Mouse (Mus musculus): ENCODE measurements at regions not wholly inside any gene's neighbourhood (a gene's known extent, or its start where the extent isn't known, plus 50 kb on each side); places are given as distances from the start of the nearest gene placed in this dataset.
A peak's percentile ranks its signal among the peaks of the same experiment; 100 is the strongest.

DNA sequence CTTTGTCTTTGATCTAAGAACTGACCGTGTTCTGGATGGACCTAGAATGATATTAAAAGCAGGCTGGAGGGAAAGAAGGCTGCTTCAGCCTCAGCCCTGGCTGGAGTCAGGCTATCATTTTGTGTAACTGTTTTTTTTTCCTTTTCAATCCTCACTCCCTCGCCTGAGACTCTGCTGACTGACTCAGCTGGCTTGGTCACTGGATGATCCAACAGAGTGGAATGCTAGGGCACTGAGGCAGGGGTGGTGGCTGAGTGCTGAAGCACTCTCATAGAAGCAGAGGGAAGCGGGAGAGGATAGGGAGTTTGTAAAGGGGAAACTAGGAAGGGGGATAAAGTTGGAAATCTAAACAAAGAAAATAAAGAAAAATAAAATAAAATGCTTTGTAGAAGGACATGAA lies 236.5 kb upstream of the Adamts5 start:
- intact Hi-C loops (cut with DNase I) = loop anchor here (10.0 kb wide), 1 partner anchor 167 kb away; no protein-coding TSS in a partner anchor
- Histone ChIP-seq H3K27ac (peak overlapping the region; percentile 54), H3K4me3 (no peak overlapping the region)
- DNase-seq = peak; percentile 38
- TF ChIP-seq CTCF (IDR thresholded peaks at IDR 0.05) = no peak

DNA sequence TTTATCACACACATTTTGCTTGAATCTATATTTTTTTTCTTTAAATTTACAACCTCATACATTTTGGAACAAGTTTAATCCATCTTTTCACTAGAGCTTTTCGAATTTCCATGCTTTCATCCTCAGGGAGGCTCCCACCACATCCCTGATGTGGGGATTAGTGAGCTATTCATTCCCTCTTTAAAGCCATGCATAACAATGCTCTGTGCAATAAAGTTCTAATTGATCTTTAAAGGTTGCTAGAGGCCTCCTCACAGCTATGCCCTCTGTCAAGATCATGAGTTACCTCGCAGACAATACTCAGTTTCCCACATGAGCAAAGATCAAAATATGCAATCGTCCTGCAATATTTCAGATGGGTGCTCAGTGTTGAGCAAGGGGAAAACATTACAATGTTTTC lies 234.5 kb upstream of the Adamts5 start:
- intact Hi-C loops (cut with DNase I) = loop anchor here (10.0 kb wide), 1 partner anchor 169 kb away; no protein-coding TSS in a partner anchor
- TF ChIP-seq CTCF (IDR thresholded peaks at IDR 0.05) = no peak
- DNase-seq = no peak
- no peak overlapping the region for H3K4me3 ChIP-seq
- H3K27ac ChIP-seq = no peak overlapping the region

DNA sequence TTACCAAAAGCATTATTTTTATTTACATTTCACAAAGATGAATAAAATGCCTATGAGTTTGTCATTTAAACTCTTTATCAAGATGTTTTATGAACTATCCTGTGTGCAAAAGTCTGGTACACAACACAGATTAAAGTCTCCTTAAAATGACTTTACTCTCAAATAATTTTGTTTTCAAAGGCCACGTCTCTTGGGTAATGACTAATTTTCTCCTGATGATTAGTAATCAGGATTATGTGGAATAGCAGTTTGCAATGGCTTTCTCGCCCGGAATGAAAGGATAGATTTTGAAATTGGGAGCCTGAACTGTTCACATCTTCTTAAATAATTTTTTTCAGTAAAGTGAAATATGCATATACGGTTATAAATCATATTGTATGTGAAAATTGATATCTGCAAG lies 225.8 kb upstream of the Adamts5 start:
- no peak for DNase-seq
- peak overlapping the region; percentile 73 for H3K27ac ChIP-seq
- H3K4me3 ChIP-seq = no peak overlapping the region
- intact Hi-C loops (cut with DNase I) = no loop called here
- TF ChIP-seq CTCF (IDR thresholded peaks at IDR 0.05) = no peak

DNA sequence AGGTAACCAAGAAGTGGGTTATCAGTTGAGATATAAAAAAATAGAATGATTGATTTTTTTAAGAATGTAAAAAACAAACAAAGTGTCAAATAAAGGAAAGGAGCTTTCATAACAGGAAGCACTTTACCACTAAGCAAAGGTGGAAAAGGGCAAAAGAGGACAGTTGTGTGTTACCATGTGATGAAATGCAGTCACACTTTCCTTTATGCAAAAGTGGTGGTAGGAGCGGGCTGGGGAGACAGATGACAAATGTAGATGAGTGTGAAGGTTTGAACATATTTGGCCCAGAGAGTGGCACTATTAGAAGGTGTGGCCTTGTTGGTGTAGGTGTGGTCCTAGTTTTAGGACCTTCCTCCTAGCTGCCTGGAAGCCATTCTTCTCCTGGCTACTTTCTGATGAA lies 222.6 kb upstream of the Adamts5 start:
- TF ChIP-seq CTCF (IDR thresholded peaks at IDR 0.05) = no peak
- intact Hi-C loops (cut with DNase I) = no loop called here
- no peak overlapping the region for H3K27ac ChIP-seq

DNA sequence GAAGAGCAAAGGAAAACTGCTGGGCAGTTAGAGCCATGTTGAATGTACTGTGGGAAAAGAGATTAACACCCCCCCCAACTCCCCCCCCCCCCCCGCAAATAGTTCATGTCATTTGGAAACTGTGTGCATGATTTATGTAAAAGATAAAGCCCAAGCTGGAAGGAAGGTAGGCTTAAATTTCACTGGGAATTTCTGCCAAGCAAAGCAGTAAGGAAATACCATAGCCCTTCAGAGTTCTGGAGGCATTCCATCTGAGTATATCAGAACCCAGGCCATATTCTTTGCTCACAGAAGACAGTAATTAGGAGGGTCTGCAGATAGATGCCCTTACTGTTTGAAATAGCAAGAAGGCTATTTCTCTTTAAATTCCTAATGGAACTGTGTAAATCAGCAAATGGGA lies 221.3 kb upstream of the Adamts5 start:
- no peak for DNase-seq
- Histone ChIP-seq H3K4me3 (no peak overlapping the region), H3K27ac (no peak overlapping the region)
- no peak for TF ChIP-seq CTCF (IDR thresholded peaks at IDR 0.05)
- intact Hi-C loops (cut with DNase I) = no loop called here

More for the DNA sequence above, 222.6 kb upstream of the Adamts5 start:
- no peak for DNase-seq
- no peak overlapping the region for H3K4me3 ChIP-seq

DNA sequence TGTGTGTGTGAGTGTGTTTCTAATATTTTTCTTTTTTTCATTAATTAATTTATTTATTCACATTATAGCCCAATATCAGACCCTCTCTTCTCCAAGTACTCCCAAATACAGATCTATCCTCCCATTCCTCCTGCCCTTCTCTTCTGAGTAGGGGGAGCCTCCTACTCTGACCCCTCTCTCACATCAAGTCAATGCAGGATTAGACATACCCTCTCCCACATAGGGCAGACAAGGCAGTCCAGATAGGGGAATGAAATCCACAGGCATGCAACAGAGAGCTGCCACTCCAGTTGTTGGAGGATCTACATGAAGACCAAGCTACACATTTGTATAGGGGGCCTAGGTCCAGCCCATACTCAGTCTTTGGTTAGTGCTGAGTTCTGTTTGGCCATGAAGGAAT lies 216.3 kb upstream of the Adamts5 start:
- Histone ChIP-seq H3K4me3 (no peak overlapping the region), H3K27ac (no peak overlapping the region)
- intact Hi-C loops (cut with DNase I) = no loop called here
- DNase-seq = no peak
- TF ChIP-seq CTCF (IDR thresholded peaks at IDR 0.05) = no peak

DNA sequence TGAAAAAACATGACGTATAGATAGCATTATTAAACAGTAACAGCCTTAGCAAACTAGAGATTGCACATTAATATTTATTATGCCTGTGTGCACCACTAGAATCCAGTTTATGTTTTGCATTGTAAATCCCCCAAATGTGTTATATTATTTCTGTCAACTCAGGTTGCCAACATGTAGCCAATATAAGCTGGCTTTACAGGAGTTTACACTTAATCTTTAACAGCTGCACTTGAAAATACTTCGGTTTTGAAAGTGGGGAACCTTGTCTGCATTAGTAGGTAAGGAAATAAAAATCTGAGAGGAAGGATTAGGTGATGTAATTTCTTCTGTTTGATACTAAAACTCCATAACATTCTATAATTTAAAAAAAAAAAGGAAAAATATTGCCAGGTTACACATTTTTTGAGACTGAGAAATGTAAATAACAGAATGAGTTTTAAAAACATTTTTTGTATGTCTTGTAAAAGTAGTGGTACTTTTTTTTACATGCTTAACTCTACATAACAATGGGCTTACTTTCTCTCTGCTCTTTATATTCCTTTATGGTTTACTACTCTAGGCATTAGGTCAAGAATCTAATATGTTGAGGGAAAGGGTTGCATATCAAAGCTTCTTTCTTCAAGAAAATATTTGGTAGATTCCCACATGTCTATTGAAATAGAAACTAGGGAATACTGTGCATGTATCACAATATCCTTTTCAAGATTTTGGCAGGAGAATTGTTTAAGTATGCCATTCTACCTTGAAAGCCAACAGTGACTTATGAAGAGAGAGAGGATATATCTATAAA lies 214.2 kb upstream of the Adamts5 start:
- H3K4me3 ChIP-seq = no peak overlapping the region
- intact Hi-C loops (cut with DNase I) = no loop called here
- no peak overlapping the region for H3K27ac ChIP-seq
- no peak for TF ChIP-seq CTCF (IDR thresholded peaks at IDR 0.05)
- DNase-seq = no peak

DNA sequence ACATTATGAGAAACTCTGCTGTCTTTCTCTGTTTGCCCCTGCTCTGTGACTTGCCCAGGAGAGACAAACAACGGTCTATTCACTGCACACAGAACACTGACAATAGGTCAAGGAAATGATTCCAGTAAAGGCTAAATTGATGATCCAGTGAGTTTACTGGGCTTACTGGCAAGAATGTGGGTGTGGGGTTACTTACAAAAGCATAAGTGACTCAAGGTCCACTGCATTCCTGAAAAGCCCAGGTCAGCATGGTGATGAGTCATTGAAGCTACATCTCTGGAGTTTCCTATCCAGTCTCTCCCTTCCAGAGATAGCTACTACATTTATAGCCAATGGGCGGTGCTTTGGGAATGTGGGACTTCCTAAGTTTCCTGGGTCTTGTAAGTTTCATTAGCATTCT lies 192.8 kb upstream of the Adamts5 start:
- intact Hi-C loops (cut with DNase I) = no loop called here
- Histone ChIP-seq H3K4me3 (no peak overlapping the region), H3K27ac (no peak overlapping the region)
- no peak for DNase-seq
- TF ChIP-seq CTCF (IDR thresholded peaks at IDR 0.05) = no peak

DNA sequence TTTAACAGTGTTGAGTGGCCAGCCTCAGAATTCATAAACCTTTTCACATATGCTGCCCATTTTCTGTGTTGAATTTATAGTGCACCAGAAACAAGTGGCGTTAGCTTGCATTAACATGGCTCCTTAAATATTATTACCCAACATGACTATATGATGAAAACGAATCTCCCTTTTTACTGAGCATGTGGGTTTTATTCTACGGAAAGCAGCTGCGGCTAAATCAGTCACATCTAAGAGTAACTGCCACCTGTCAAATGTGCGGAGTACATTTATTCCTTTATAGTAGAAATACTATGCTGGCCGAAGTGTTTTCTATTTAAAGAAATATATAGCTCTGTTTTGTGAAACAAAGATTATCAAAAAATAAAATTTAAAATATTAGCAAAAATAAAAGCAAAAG lies 188.5 kb upstream of the Adamts5 start:
- Histone ChIP-seq H3K27ac (no peak overlapping the region), H3K4me3 (no peak overlapping the region)
- intact Hi-C loops (cut with DNase I) = no loop called here
- TF ChIP-seq CTCF (IDR thresholded peaks at IDR 0.05) = no peak
- DNase-seq = no peak

DNA sequence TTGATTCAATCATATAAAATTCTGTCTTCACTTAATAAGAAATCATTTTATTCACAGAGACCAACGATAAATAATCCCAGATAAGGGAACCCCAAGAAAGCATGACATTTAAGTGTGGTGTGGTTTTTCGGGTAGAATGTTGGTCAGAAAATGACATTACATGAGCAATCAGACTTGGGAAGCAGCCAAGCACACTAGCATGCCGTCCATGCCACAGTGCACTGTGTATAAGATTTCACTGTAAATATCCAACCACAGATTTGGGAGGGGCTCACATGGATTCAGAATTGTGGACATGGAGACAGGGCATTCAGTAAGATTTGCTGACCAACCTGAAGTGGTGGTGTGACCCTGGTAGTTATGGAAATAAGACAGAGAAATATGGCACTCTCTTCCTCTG lies 185.8 kb upstream of the Adamts5 start:
- Histone ChIP-seq H3K27ac (no peak overlapping the region), H3K4me3 (no peak overlapping the region)
- no peak for DNase-seq
- intact Hi-C loops (cut with DNase I) = no loop called here
- TF ChIP-seq CTCF (IDR thresholded peaks at IDR 0.05) = no peak

DNA sequence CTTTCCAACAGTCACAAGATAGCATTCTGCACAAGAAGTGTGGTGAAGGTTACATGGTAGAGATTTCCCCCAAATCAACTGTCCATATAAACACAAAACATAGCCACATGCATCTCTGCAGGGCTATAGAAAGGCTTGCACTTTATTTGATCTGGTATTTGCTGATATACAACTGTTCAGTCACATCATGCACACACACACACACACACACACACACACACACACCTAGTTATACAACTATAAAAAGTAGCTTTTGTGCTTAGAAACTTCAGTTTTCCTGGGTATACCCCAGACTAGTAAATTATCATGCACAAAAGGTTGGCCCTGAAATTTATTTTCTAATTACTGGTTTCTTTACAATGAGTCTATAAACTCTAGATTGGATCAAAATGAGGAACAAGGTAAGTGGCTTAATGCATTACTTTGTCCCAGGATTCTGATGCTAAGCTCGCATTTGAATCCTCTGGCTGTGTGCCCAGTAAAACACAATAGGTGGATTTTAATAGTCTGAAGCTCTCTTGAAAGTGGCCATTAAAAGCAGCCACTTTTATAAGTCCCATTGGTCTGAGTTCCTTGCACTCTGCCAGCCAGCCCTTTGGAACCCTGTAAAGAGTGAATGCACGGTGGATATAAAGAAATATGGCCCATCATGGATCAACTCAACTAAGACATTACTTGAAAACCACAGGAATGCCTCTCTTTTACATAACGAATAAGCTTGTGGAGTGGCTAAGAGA lies 166.2 kb upstream of the Adamts5 start:
- no peak for TF ChIP-seq CTCF (IDR thresholded peaks at IDR 0.05)
- intact Hi-C loops (cut with DNase I) = no loop called here
- Histone ChIP-seq H3K27ac (no peak overlapping the region), H3K4me3 (no peak overlapping the region)
- DNase-seq = no peak

DNA sequence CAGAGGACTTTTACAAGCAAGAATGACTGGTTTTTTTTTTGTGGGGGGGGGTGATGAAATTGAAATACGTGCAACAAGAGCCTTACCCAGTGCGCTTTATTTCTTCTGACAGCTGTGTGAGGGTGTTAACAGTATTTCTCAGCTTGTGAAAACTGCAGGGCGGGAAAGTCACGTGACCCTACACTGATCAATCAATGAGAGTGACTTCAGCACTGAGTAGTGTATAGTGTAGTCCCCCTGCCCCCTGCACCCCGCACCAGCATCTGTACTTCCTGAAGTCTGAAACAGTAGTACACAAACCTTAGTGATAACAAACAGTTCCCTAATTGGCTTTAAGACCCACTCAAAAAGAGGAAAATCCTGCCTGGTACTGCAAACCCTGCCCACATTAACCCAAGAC lies 158.5 kb upstream of the Adamts5 start:
- Histone ChIP-seq H3K27ac (peak overlapping the region; percentile 49; the same call in 1 of the 2 replicates), H3K4me3 (no peak overlapping the region)
- intact Hi-C loops (cut with DNase I) = no loop called here
- no peak for TF ChIP-seq CTCF (IDR thresholded peaks at IDR 0.05)
- DNase-seq = no peak

DNA sequence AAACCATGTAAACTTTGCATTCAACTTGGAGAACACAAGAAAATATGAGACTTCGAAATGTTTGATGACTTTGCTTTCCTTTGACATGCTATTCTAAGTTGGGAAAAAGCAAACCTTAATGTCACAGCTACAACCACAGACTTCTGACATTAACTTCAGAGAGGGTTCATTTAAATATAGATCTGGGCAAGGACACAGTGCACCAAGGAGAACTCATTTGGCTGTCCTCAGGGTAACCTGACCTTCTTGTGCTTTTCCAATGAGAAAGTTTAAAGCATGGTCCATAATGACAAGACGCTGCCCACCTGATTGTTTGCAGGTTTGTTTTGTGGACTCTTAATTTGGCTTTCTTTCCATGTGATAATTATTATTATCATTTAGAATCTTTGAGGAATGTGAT lies 143.1 kb upstream of the Adamts5 start:
- peak; percentile 30 for DNase-seq
- Histone ChIP-seq H3K4me3 (peak overlapping the region; percentile 63), H3K27ac (peak overlapping the region; percentile 85)
- intact Hi-C loops (cut with DNase I) = loop anchor here (2.0 kb wide), 1 partner anchor 30 kb away; no protein-coding TSS in a partner anchor
- TF ChIP-seq CTCF (IDR thresholded peaks at IDR 0.05) = no peak

All from gastrocnemius, adult 2 months (tissue).